Mouse (Mus musculus): ENCODE results near the gene Eps8l3.

The Eps8l3 gene

GRCm38 (mm10) chr3:107877005-107877404 is at the start of gene Eps8l3:
TSS of gene Eps8l3 (plus strand) at chr3:107877229.
- DNase-seq (ENCODE audit: low read depth, low spot score) = no peak

GRCm38 (mm10) chr3:107827873-107828405 is 49.1 kb upstream of the Eps8l3 start:
- DNase-seq (ENCODE audit: low read depth, low spot score) = no peak

- no peak for DNase-seq (ENCODE audit: low read depth, low spot score)
Measured at GRCm38 (mm10) chr3:107828518-107828917, 48.5 kb upstream of the Eps8l3 start.

- no peak for DNase-seq (ENCODE audit: low read depth, low spot score)
Measured at GRCm38 (mm10) chr3:107828997-107829396, 48.0 kb upstream of the Eps8l3 start.

- DNase-seq (ENCODE audit: low read depth, low spot score) = no peak
Measured at GRCm38 (mm10) chr3:107829625-107830024, 47.4 kb upstream of the Eps8l3 start.

- DNase-seq (ENCODE audit: low read depth, low spot score) = no peak
Measured at GRCm38 (mm10) chr3:107831875-107832554, 45.0 kb upstream of the Eps8l3 start.

- DNase-seq (ENCODE audit: low read depth, low spot score) = no peak
Measured at GRCm38 (mm10) chr3:107832645-107833044, 44.4 kb upstream of the Eps8l3 start.

- no peak for DNase-seq (ENCODE audit: low read depth, low spot score)
Measured at GRCm38 (mm10) chr3:107833370-107833769, 43.7 kb upstream of the Eps8l3 start.

GRCm38 (mm10) chr3:107833872-107834341 is 43.1 kb upstream of the Eps8l3 start:
- DNase-seq (ENCODE audit: low read depth, low spot score) = no peak

- DNase-seq (ENCODE audit: low read depth, low spot score) = no peak
Measured at GRCm38 (mm10) chr3:107835301-107835700, 41.7 kb upstream of the Eps8l3 start.

GRCm38 (mm10) chr3:107839855-107840254 is 37.2 kb upstream of the Eps8l3 start:
- DNase-seq (ENCODE audit: low read depth, low spot score) = no peak

- DNase-seq (ENCODE audit: low read depth, low spot score) = no peak
Measured at GRCm38 (mm10) chr3:107840855-107841254, 36.2 kb upstream of the Eps8l3 start.

- DNase-seq (ENCODE audit: low read depth, low spot score) = no peak
Measured at GRCm38 (mm10) chr3:107841370-107841769, 35.7 kb upstream of the Eps8l3 start.

GRCm38 (mm10) chr3:107843406-107843805 is 33.6 kb upstream of the Eps8l3 start:
- no peak for DNase-seq (ENCODE audit: low read depth, low spot score)

GRCm38 (mm10) chr3:107844001-107844400 is 33.0 kb upstream of the Eps8l3 start:
- no peak for DNase-seq (ENCODE audit: low read depth, low spot score)

- no peak for DNase-seq (ENCODE audit: low read depth, low spot score)
Measured at GRCm38 (mm10) chr3:107844499-107844898, 32.5 kb upstream of the Eps8l3 start.

- no peak for DNase-seq (ENCODE audit: low read depth, low spot score)
Measured at GRCm38 (mm10) chr3:107846175-107846574, 30.9 kb upstream of the Eps8l3 start.

GRCm38 (mm10) chr3:107846835-107847234 is 30.2 kb upstream of the Eps8l3 start:
- DNase-seq (ENCODE audit: low read depth, low spot score) = no peak

- DNase-seq (ENCODE audit: low read depth, low spot score) = no peak
Measured at GRCm38 (mm10) chr3:107848126-107848525, 28.9 kb upstream of the Eps8l3 start.

GRCm38 (mm10) chr3:107849000-107849692 is 27.9 kb upstream of the Eps8l3 start:
- no peak for DNase-seq (ENCODE audit: low read depth, low spot score)

- DNase-seq (ENCODE audit: low read depth, low spot score) = no peak
Measured at GRCm38 (mm10) chr3:107849693-107850031, 27.4 kb upstream of the Eps8l3 start.

- no peak for DNase-seq (ENCODE audit: low read depth, low spot score)
Measured at GRCm38 (mm10) chr3:107850418-107851031, 26.5 kb upstream of the Eps8l3 start.
